Mouse (Mus musculus) ES-E14 (cell line): ENCODE measurements around the gene 1700025G04Rik.

ENCODE experiments used
- HCFC1 ChIP-seq: IDR thresholded peaks from 2 replicates; pipeline ENCODE4 v1.6.1; 2012; ENCODE audit warnings: low read length, inconsistent platforms, borderline replicate concordance; ENCODE audit not compliant: insufficient read depth
- MAFK ChIP-seq: IDR thresholded peaks from 2 replicates; pipeline ENCODE4 v1.6.1; 2014; ENCODE audit warnings: mild to moderate bottlenecking, low read depth, low read length, inconsistent platforms; ENCODE audit not compliant: insufficient read depth
- ZNF384 ChIP-seq: IDR thresholded peaks from 2 replicates; pipeline ENCODE4 v1.6.1; 2012; ENCODE audit warnings: low read depth, low read length, inconsistent platforms

DNA sequence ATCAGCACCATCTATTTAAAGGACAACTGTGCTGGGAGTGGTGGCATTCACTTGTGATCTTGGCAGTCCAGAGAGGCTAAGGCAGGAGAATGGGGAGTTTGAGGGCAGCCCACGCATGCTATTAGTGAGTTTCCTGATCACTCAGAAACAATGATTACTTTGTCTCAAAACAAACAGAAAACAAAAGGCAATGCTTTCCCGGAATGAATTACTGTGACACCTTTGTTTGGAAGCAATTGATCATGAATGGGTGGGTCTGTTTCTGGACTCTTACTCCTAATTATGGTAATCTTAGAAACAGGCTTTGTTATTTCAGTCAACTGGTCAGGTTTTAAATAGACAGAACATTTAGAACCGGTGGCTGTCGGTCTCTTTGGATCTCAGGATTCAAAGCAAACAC lies 211.5 kb downstream of the 1700025G04Rik start:
- TF ChIP-seq MAFK: no peak
- TF ChIP-seq HCFC1: no peak
- no peak for TF ChIP-seq ZNF384
